Mouse (Mus musculus): ENCODE measurements around the gene Ltbp2. TPM values are rescaled to one million over a fixed set of nuclear protein-coding genes. Genes with fewer than 3 reads are reported as not detected.

Ltbp2 gene
- polyA plus RNA-seq, 1 experiment from 2014 or later: 2.9 TPM

- Histone ChIP-seq H3K9ac (ENCODE audit: low read length) (no peak overlapping the region), H3K9me3 (ENCODE audit: control insufficient read depth, low read length) (no peaks in the 10 kb centered on the region), H3K36me3 (ENCODE audit: control insufficient read depth, insufficient read depth, low read length) (no peaks in the 10 kb centered on the region), H3K4me3 (ENCODE audit: control insufficient read depth in 1 of 2, insufficient read depth in 1 of 2, low read depth in 1 of 2, low read length in 2 of 2) (no peak overlapping the region), H3K4me1 (ENCODE audit: control insufficient read depth in 2 of 2, insufficient read depth in 2 of 2, low read length in 2 of 2) (no peaks in the 10 kb centered on the region; a peak in 1 of 4 replicates), H3K27ac (replicated peaks in 1 of 2; ENCODE audit: control insufficient read depth in 1 of 2, insufficient read depth in 1 of 2, low read depth in 2 of 2, low read length in 2 of 2) (no peak overlapping the region), H3K4me2 (ENCODE audit: low read length) (no peak overlapping the region), H3K27me3 (ENCODE audit: control insufficient read depth, insufficient read depth, low read length) (peaks cover 92% of the 10 kb centered on the region)
- 48% methylated on average over 4 of the region's 4 CpGs for WGBS
- no peak for ATAC-seq (ENCODE audit: insufficient number of reproducible peaks, insufficient read depth, low FRiP score, low read depth)
Measured at GRCm38 (mm10) chr12:84811510-84811909, 64.8 kb downstream of the Ltbp2 start.

- H3K4me1 ChIP-seq (ENCODE audit: control insufficient read depth in 2 of 2, insufficient read depth in 2 of 2, low read length in 2 of 2): peaks cover 0 to 1% of the 10 kb centered on the region in 2 experiments; a peak in 2 of 4 replicates
- WGBS: 50% methylated on average over 1 of the region's 1 CpGs
- H3K4me2 ChIP-seq (ENCODE audit: low read length): no peak overlapping the region
- no peak for ATAC-seq (ENCODE audit: insufficient number of reproducible peaks, insufficient read depth, low FRiP score, low read depth)
- peaks cover 93% of the 10 kb centered on the region for H3K27me3 ChIP-seq (ENCODE audit: control insufficient read depth, insufficient read depth, low read length)
- no peaks in the 10 kb centered on the region for H3K9me3 ChIP-seq (ENCODE audit: control insufficient read depth, low read length)
- no peak overlapping the region for H3K4me3 ChIP-seq (ENCODE audit: control insufficient read depth in 1 of 2, insufficient read depth in 1 of 2, low read depth in 1 of 2, low read length in 2 of 2)
- no peaks in the 10 kb centered on the region for H3K36me3 ChIP-seq (ENCODE audit: control insufficient read depth, insufficient read depth, low read length)
- H3K27ac ChIP-seq (replicated peaks in 1 of 2; ENCODE audit: control insufficient read depth in 1 of 2, insufficient read depth in 1 of 2, low read depth in 2 of 2, low read length in 2 of 2): no peak overlapping the region
- no peak overlapping the region for H3K9ac ChIP-seq (ENCODE audit: low read length)
Measured at GRCm38 (mm10) chr12:84810810-84811209, 65.5 kb downstream of the Ltbp2 start.

GRCm38 (mm10) chr12:84809033-84809432, 67.3 kb downstream of the Ltbp2 start:
- Histone ChIP-seq H3K4me1 (ENCODE audit: control insufficient read depth in 2 of 2, insufficient read depth in 2 of 2, low read length in 2 of 2) (peaks cover 9 to 11% of the 10 kb centered on the region in 2 experiments), H3K9me3 (ENCODE audit: control insufficient read depth, low read length) (no peaks in the 10 kb centered on the region), H3K4me3 (ENCODE audit: control insufficient read depth in 1 of 2, insufficient read depth in 1 of 2, low read depth in 1 of 2, low read length in 2 of 2) (no peak overlapping the region), H3K4me2 (ENCODE audit: low read length) (no peak overlapping the region), H3K9ac (ENCODE audit: low read length) (no peak overlapping the region), H3K36me3 (ENCODE audit: control insufficient read depth, insufficient read depth, low read length) (no peaks in the 10 kb centered on the region), H3K27ac (replicated peaks in 1 of 2; ENCODE audit: control insufficient read depth in 1 of 2, insufficient read depth in 1 of 2, low read depth in 2 of 2, low read length in 2 of 2) (no peak overlapping the region), H3K27me3 (ENCODE audit: control insufficient read depth, insufficient read depth, low read length) (peaks cover 89% of the 10 kb centered on the region)
- no peak for ATAC-seq (ENCODE audit: insufficient number of reproducible peaks, insufficient read depth, low FRiP score, low read depth)
- WGBS: 76% methylated on average over 6 of the region's 6 CpGs

GRCm38 (mm10) chr12:84807351-84807750, 69.0 kb downstream of the Ltbp2 start:
- Histone ChIP-seq H3K27ac (replicated peaks in 1 of 2; ENCODE audit: control insufficient read depth in 1 of 2, insufficient read depth in 1 of 2, low read depth in 2 of 2, low read length in 2 of 2) (no peak overlapping the region), H3K4me2 (ENCODE audit: low read length) (no peak overlapping the region), H3K36me3 (ENCODE audit: control insufficient read depth, insufficient read depth, low read length) (no peaks in the 10 kb centered on the region), H3K4me1 (ENCODE audit: control insufficient read depth in 2 of 2, insufficient read depth in 2 of 2, low read length in 2 of 2) (peaks cover 9 to 11% of the 10 kb centered on the region in 2 experiments), H3K4me3 (ENCODE audit: control insufficient read depth in 1 of 2, insufficient read depth in 1 of 2, low read depth in 1 of 2, low read length in 2 of 2) (no peak overlapping the region), H3K9me3 (ENCODE audit: control insufficient read depth, low read length) (no peaks in the 10 kb centered on the region), H3K27me3 (ENCODE audit: control insufficient read depth, insufficient read depth, low read length) (peaks cover 89% of the 10 kb centered on the region), H3K9ac (ENCODE audit: low read length) (no peak overlapping the region)
- WGBS: 75% methylated on average over 13 of the region's 13 CpGs
- ATAC-seq (ENCODE audit: insufficient number of reproducible peaks, insufficient read depth, low FRiP score, low read depth): no peak

GRCm38 (mm10) chr12:84806726-84807125, 69.6 kb downstream of the Ltbp2 start:
- H3K27ac ChIP-seq (replicated peaks in 1 of 2; ENCODE audit: control insufficient read depth in 1 of 2, insufficient read depth in 1 of 2, low read depth in 2 of 2, low read length in 2 of 2): no peak overlapping the region
- no peaks in the 10 kb centered on the region for H3K9me3 ChIP-seq (ENCODE audit: control insufficient read depth, low read length)
- H3K4me2 ChIP-seq (ENCODE audit: low read length): no peak overlapping the region
- H3K9ac ChIP-seq (ENCODE audit: low read length): no peak overlapping the region
- 54% methylated on average over 5 of the region's 5 CpGs for WGBS
- H3K27me3 ChIP-seq (ENCODE audit: control insufficient read depth, insufficient read depth, low read length): peaks cover 95% of the 10 kb centered on the region
- H3K4me1 ChIP-seq (ENCODE audit: control insufficient read depth in 2 of 2, insufficient read depth in 2 of 2, low read length in 2 of 2): peaks cover 11% of the 10 kb centered on the region in 2 experiments
- ATAC-seq (ENCODE audit: insufficient number of reproducible peaks, insufficient read depth, low FRiP score, low read depth): no peak
- H3K36me3 ChIP-seq (ENCODE audit: control insufficient read depth, insufficient read depth, low read length): no peaks in the 10 kb centered on the region
- H3K4me3 ChIP-seq (ENCODE audit: control insufficient read depth in 1 of 2, insufficient read depth in 1 of 2, low read depth in 1 of 2, low read length in 2 of 2): no peak overlapping the region

GRCm38 (mm10) chr12:84806010-84806409, 70.3 kb downstream of the Ltbp2 start:
- no peak overlapping the region for H3K9ac ChIP-seq (ENCODE audit: low read length)
- no peak overlapping the region for H3K4me2 ChIP-seq (ENCODE audit: low read length)
- H3K27me3 ChIP-seq (ENCODE audit: control insufficient read depth, insufficient read depth, low read length): peaks cover 91% of the 10 kb centered on the region
- no peaks in the 10 kb centered on the region for H3K36me3 ChIP-seq (ENCODE audit: control insufficient read depth, insufficient read depth, low read length)
- 74% methylated on average over 1 of the region's 1 CpGs for WGBS
- H3K4me1 ChIP-seq (ENCODE audit: control insufficient read depth in 2 of 2, insufficient read depth in 2 of 2, low read length in 2 of 2): peaks cover 11 to 15% of the 10 kb centered on the region in 2 experiments
- no peak overlapping the region for H3K27ac ChIP-seq (replicated peaks in 1 of 2; ENCODE audit: control insufficient read depth in 1 of 2, insufficient read depth in 1 of 2, low read depth in 2 of 2, low read length in 2 of 2)
- ATAC-seq (ENCODE audit: insufficient number of reproducible peaks, insufficient read depth, low FRiP score, low read depth): no peak
- H3K9me3 ChIP-seq (ENCODE audit: control insufficient read depth, low read length): no peaks in the 10 kb centered on the region
- H3K4me3 ChIP-seq (ENCODE audit: control insufficient read depth in 1 of 2, insufficient read depth in 1 of 2, low read depth in 1 of 2, low read length in 2 of 2): no peak overlapping the region

GRCm38 (mm10) chr12:84805228-84805842, 71.0 kb downstream of the Ltbp2 start:
- H3K4me1 ChIP-seq (ENCODE audit: control insufficient read depth in 2 of 2, insufficient read depth in 2 of 2, low read length in 2 of 2): peaks cover 16 to 19% of the 10 kb centered on the region in 2 experiments
- H3K4me3 ChIP-seq (ENCODE audit: control insufficient read depth in 1 of 2, insufficient read depth in 1 of 2, low read depth in 1 of 2, low read length in 2 of 2): no peak overlapping the region
- H3K27me3 ChIP-seq (ENCODE audit: control insufficient read depth, insufficient read depth, low read length): peaks cover 88% of the 10 kb centered on the region
- no peak overlapping the region for H3K4me2 ChIP-seq (ENCODE audit: low read length)
- no peak overlapping the region for H3K27ac ChIP-seq (replicated peaks in 1 of 2; ENCODE audit: control insufficient read depth in 1 of 2, insufficient read depth in 1 of 2, low read depth in 2 of 2, low read length in 2 of 2)
- H3K36me3 ChIP-seq (ENCODE audit: control insufficient read depth, insufficient read depth, low read length): no peaks in the 10 kb centered on the region
- ATAC-seq (ENCODE audit: insufficient number of reproducible peaks, insufficient read depth, low FRiP score, low read depth): peak; percentile 74; the same call in 1 of the 2 replicates
- 37% methylated on average over 9 of the region's 9 CpGs for WGBS
- no peaks in the 10 kb centered on the region for H3K9me3 ChIP-seq (ENCODE audit: control insufficient read depth, low read length)
- H3K9ac ChIP-seq (ENCODE audit: low read length): no peak overlapping the region

- H3K27ac ChIP-seq (replicated peaks in 1 of 2; ENCODE audit: control insufficient read depth in 1 of 2, insufficient read depth in 1 of 2, low read depth in 2 of 2, low read length in 2 of 2): no peak overlapping the region
- H3K9me3 ChIP-seq (ENCODE audit: control insufficient read depth, low read length): no peaks in the 10 kb centered on the region
- WGBS: 86% methylated on average over 3 of the region's 3 CpGs
- no peak overlapping the region for H3K9ac ChIP-seq (ENCODE audit: low read length)
- H3K4me1 ChIP-seq (ENCODE audit: control insufficient read depth in 2 of 2, insufficient read depth in 2 of 2, low read length in 2 of 2): peaks cover 18 to 19% of the 10 kb centered on the region in 2 experiments
- ATAC-seq (ENCODE audit: insufficient number of reproducible peaks, insufficient read depth, low FRiP score, low read depth): no peak
- peaks cover 86% of the 10 kb centered on the region for H3K27me3 ChIP-seq (ENCODE audit: control insufficient read depth, insufficient read depth, low read length)
- no peak overlapping the region for H3K4me3 ChIP-seq (ENCODE audit: control insufficient read depth in 1 of 2, insufficient read depth in 1 of 2, low read depth in 1 of 2, low read length in 2 of 2)
- H3K36me3 ChIP-seq (ENCODE audit: control insufficient read depth, insufficient read depth, low read length): no peaks in the 10 kb centered on the region
- no peak overlapping the region for H3K4me2 ChIP-seq (ENCODE audit: low read length)
Measured at GRCm38 (mm10) chr12:84802625-84803024, 73.7 kb downstream of the Ltbp2 start.

All from heart, embryonic 14.5 days (tissue).